Mouse (Mus musculus) megakaryocyte, embryonic 14.5 days (primary cell): ENCODE measurements at regions not wholly inside any gene's neighbourhood (a gene's known extent, or its start where the extent isn't known, plus 50 kb on each side); places are given as distances from the start of the nearest gene placed in this dataset.

Experiments
- FLI1 ChIP-seq: IDR thresholded peaks from 2 replicates; pipeline ENCODE4 v1.6.1; 2012; ENCODE audit warnings: low read length, inconsistent platforms, mixed read lengths
- GATA1 ChIP-seq: IDR thresholded peaks from 3 replicates; pipeline ENCODE4 v1.6.1; 2012; ENCODE audit warnings: mixed read lengths, low read length, inconsistent platforms, borderline replicate concordance

DNA sequence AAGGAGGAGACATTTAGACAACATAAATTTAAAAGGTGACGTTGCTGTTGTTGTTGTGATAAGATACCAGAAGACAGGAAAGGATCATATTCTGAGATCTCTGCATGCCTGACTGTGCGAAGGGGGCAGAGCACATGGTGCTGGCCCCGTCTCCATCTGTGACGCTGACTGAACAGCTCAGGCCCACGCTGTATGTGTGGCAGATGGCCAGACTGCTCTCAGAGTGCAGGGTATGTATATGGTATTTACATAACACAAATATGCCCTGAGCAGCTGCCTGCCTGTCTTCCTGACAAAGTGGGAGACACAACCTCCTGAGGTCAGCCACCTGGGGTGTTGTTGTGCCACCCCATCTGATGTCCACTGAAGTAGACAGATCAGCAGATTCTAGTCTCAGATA lies 620.5 kb downstream of the Pard3 start:
- TF ChIP-seq GATA1, result no peak
- no peak for TF ChIP-seq FLI1
